Mouse (Mus musculus): Measurements from ENCODE around the gene Olfr692. TPM values are rescaled to one million over a fixed set of nuclear protein-coding genes. Genes with fewer than 3 reads are reported as not detected.

Olfr692 gene
- total RNA-seq (2012; rRNA removed) (not detected in 2 replicates), total RNA-seq (2014; rRNA removed) (not detected in 2 replicates), polyA plus RNA-seq (2012; ENCODE audit: insufficient read length, low read depth) (not detected in 2 replicates)

GRCm38 (mm10) chr7:105367930-105368329 is at the start of gene Olfr692:
TSS of gene Olfr692 (plus strand) at chr7:105368230.
- dilution Hi-C loops (cut with MboI; ENCODE audit: extremely low pct_ligation_motif_present, extremely low pct_unique_long_range_greater_than_20kb, low sequenced_read_pairs) = no loop called here
- no peak for DNase-seq (ENCODE audit: extremely low read depth)
- no peaks in the 10 kb centered on the region for H3K36me3 ChIP-seq (replicated peaks in 1 of 2; ENCODE audit: control insufficient read depth in 1 of 2, insufficient read depth in 1 of 2, low read length in 1 of 2)
- in situ Hi-C loops (cut with MboI; ENCODE audit: low pct_ligation_motif_present, low pct_unique_long_range_greater_than_20kb, low sequenced_read_pairs) = no loop called here
- TF ChIP-seq USF2 (conservative IDR thresholded peaks at IDR 0.05; ENCODE audit: low read depth, low read length) = no peak
- no peak for TF ChIP-seq MEF2A (IDR thresholded peaks at IDR 0.05; ENCODE audit: borderline replicate concordance, low read depth, low read length)
- TF ChIP-seq POLR2AphosphoS2 (IDR thresholded peaks at IDR 0.05; ENCODE audit: low read depth, low read length) = no peak
- no peak for TF ChIP-seq ETS1 (conservative IDR thresholded peaks at IDR 0.05; ENCODE audit: low read depth, low read length)
- no peak for TF ChIP-seq BHLHE40 (IDR thresholded peaks at IDR 0.05; ENCODE audit: low read depth, low read length)
- no peak for TF ChIP-seq ZKSCAN1 (IDR thresholded peaks at IDR 0.05; ENCODE audit: borderline replicate concordance, low read depth, low read length)
- no peak for TF ChIP-seq USF1 (IDR thresholded peaks at IDR 0.05; ENCODE audit: low read depth, low read length)
- no peak within 1 kb of the TSS for H3K4me3 ChIP-seq (replicated peaks in 1 of 3; ENCODE audit: low read depth in 2 of 3, low read length in 2 of 3, poor library complexity in 1 of 3)
- H3K9me3 ChIP-seq (replicated peaks; ENCODE audit: low read length) = no peaks in the 10 kb centered on the region
- H3K4me2 ChIP-seq (ENCODE audit: insufficient read depth, low read depth, poor library complexity, severe bottlenecking) = no peak within 1 kb of the TSS
- H3K79me2 ChIP-seq (replicated peaks; ENCODE audit: control insufficient read depth, extremely low read depth, insufficient read depth, poor library complexity, severe bottlenecking) = no peaks in the 10 kb centered on the region
- H3K4me1 ChIP-seq (ENCODE audit: control insufficient read depth in 1 of 2, insufficient read depth in 2 of 2) = peaks cover 0 to 4% of the 10 kb centered on the region in 2 experiments; a peak in 2 of 4 replicates
- no peak within 1 kb of the TSS for H3K27ac ChIP-seq (ENCODE audit: insufficient read depth, low read depth)
- H3K27me3 ChIP-seq (replicated peaks) = no peaks in the 10 kb centered on the region
- H3K9ac ChIP-seq (ENCODE audit: insufficient read depth, low read depth) = no peak within 1 kb of the TSS

DNA sequence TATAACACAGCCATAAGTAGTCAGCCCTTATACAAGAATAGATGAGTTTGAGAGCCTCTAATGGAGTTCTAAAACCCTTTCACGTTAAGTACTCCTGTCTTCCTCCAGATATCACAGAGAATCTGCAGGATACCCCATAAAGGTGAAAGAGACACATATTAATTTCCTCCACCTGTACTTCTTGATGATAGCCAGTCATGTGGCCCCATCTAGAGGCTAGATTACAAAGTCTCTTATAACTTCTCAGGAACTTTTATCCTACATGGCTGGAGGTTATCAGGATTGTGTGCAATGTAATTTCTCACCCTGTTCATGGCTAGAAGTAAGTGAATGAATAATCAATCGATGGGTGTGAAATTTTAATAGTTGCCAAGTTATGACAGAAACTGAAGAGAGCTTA is 42.7 kb upstream of the Olfr692 start:
- no peak overlapping the region for H3K27ac ChIP-seq (ENCODE audit: insufficient read depth, low read depth)
- no peak overlapping the region for H3K4me3 ChIP-seq (replicated peaks in 1 of 3; ENCODE audit: low read depth in 2 of 3, low read length in 2 of 3, poor library complexity in 1 of 3)
- H3K27me3 ChIP-seq (replicated peaks) = no peaks in the 10 kb centered on the region
- H3K79me2 ChIP-seq (replicated peaks; ENCODE audit: control insufficient read depth, extremely low read depth, insufficient read depth, poor library complexity, severe bottlenecking) = no peaks in the 10 kb centered on the region
- H3K4me2 ChIP-seq (ENCODE audit: insufficient read depth, low read depth, poor library complexity, severe bottlenecking) = no peak overlapping the region
- H3K9ac ChIP-seq (ENCODE audit: insufficient read depth, low read depth) = no peak overlapping the region
- in situ Hi-C loops (cut with MboI; ENCODE audit: low pct_ligation_motif_present, low pct_unique_long_range_greater_than_20kb, low sequenced_read_pairs) = no loop called here
- no peak for DNase-seq (ENCODE audit: extremely low read depth)
- TF ChIP-seq RAD21 (IDR thresholded peaks at IDR 0.05; ENCODE audit: low read depth, low read length) (peak; percentile 20), NRF1 (IDR thresholded peaks at IDR 0.05; ENCODE audit: low read depth, low read length) (no peak), E2F4 (IDR thresholded peaks at IDR 0.05; ENCODE audit: insufficient replicate concordance, low read depth, low read length) (no peak), POLR2A (IDR thresholded peaks at IDR 0.05; ENCODE audit: low read depth, low read length) (no peak), ZC3H11A (IDR thresholded peaks at IDR 0.05; ENCODE audit: low read depth, low read length) (no peak), CTCF (conservative IDR thresholded peaks at IDR 0.05 in 1 of 2, IDR thresholded peaks at IDR 0.05 in 1 of 2; ENCODE audit: low read depth in 2 of 2, low read length in 2 of 2) (peak in 1 of 2 experiments; percentile 31; a peak in 1 of 4 replicates), MXI1 (IDR thresholded peaks at IDR 0.05; ENCODE audit: low read depth, low read length) (no peak), ZNF384 (IDR thresholded peaks at IDR 0.05; ENCODE audit: low read depth, low read length) (no peak), TCF12 (IDR thresholded peaks at IDR 0.05; ENCODE audit: low read depth, low read length) (no peak), MEF2A (IDR thresholded peaks at IDR 0.05; ENCODE audit: borderline replicate concordance, low read depth, low read length) (no peak), USF1 (IDR thresholded peaks at IDR 0.05; ENCODE audit: low read depth, low read length) (no peak), IRF4 (IDR thresholded peaks at IDR 0.05; ENCODE audit: low read depth, low read length) (no peak)
- dilution Hi-C loops (cut with MboI; ENCODE audit: extremely low pct_ligation_motif_present, extremely low pct_unique_long_range_greater_than_20kb, low sequenced_read_pairs) = no loop called here
- H3K4me1 ChIP-seq (ENCODE audit: control insufficient read depth in 1 of 2, insufficient read depth in 2 of 2) = no peaks in the 10 kb centered on the region
- no peaks in the 10 kb centered on the region for H3K36me3 ChIP-seq (replicated peaks in 1 of 2; ENCODE audit: control insufficient read depth in 1 of 2, insufficient read depth in 1 of 2, low read length in 1 of 2)
- H3K9me3 ChIP-seq (replicated peaks; ENCODE audit: low read length) = no peaks in the 10 kb centered on the region

Data from CH12.LX (cell line).